Mouse (Mus musculus) olfactory bulb, adult 2 months (tissue): ENCODE results near the gene Sacm1l.

Experiments
- CTCF ChIP-seq: fragments of 200-500 bp; IDR thresholded peaks from 2 replicates; pipeline ENCODE4 v1.5.1; 2012; ENCODE audit warnings: low read depth, mild to moderate bottlenecking, low read length, moderate library complexity; ENCODE audit not compliant: insufficient read depth
- POLR2A ChIP-seq: fragments of 200-500 bp; IDR thresholded peaks from 2 replicates; pipeline ENCODE4 v1.6.1; 2012; ENCODE audit warnings: mild to moderate bottlenecking, low read depth, low read length, moderate library complexity; ENCODE audit not compliant: insufficient read depth

DNA sequence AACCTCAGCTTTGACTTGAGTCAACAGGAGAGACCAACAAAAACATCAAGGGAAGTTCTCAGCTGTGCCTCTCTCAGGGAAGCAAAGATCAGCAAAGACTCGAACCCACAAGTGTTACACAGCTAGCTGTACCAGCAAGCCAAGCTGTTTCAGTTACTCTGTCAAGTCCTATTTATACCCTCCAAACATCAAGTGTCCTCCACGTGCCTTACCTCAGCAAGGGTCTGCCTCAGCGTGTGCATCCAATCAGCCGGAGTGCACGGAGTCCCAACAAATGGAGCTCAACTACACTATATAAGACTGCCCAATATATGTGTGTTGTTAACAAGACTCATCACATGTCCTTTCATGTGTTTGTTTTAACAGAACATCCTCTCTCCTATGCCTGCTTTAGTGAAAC lies 3.1 kb upstream of the Sacm1l start:
- no peak for TF ChIP-seq CTCF
- TF ChIP-seq POLR2A = no peak
